Comparison of ENCODE assay signal across 9 mouse cellular contexts in the genomic region with DNA sequence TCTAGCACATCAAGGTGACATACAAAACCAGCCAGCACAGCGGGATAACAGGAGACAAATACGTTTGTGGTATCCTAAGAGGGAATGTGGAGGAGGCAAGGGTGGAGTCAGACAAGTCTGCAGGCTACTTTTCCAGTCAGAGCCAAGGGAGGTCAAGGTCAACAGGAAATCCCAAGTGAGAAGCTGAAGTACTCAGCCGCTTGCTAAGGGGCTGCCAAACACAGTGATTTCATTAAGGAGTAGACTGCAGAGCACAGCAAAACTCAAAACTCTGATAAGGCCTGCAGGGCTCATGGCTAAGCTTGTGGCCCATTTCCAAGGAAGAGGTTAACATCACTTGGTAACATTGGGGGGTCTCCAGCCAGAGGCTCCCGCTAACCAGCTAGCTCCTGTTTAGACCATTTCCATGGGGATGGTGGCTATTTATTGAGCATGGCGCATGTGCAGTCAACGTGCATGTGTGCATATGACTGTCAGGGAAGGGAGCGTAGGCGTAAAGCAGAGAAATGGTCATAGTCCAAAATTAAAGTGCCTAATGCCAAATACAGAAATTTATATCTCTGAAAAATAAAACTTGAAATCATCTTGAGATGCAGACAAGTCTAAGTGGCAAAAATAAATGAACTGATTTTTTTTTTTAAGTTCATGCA.
DNase-seq lines count a peak whose midpoint lies in the region; ATAC-seq lines count a peak whose summit lies in the region.
"Had no signal": no experiment of that assay in that cellular context is flagged by ENCODE, and none has a peak within 500 bp of the region (broad histone marks: within the 10 kb centered on the region; RNA-seq: fewer than 3 reads in every experiment).

No protein-coding gene starts in this region.

- DNase-seq in left cerebral cortex, postnatal 10 days (ENCODE audit: extremely low spot score in 1 of 2, low spot score in 2 of 2), result peak; percentile 25 to 42
- no peak for DNase-seq in left cerebral cortex, postnatal 4 days
- peak; percentile 33 for DNase-seq in embryo, embryonic 11 days
- DNase-seq in heart, postnatal 36 days, result peak; percentile 53 to 61
- DNase-seq in ovary, postnatal 10 days (ENCODE audit: low spot score), result peak; percentile 15
- DNase-seq in thymus, postnatal 14 days, result no peak
- no peak for DNase-seq in thymus, postnatal 4 days

- no peaks in the 10 kb centered on the region for H3K27me3 ChIP-seq in midbrain, embryonic 15.5 days (replicated peaks)

- no peaks in the 10 kb centered on the region for H3K36me3 ChIP-seq in midbrain, embryonic 15.5 days (replicated peaks)
- H3K36me3 ChIP-seq: limb, embryonic 12.5 days had no signal

- intact Hi-C loops in left cerebral cortex, postnatal 10 days (cut with DNase I), result no loop called here
- intact Hi-C loops in left cerebral cortex, postnatal 4 days (cut with DNase I), result no loop called here
- intact Hi-C loops in heart, postnatal 36 days (cut with DNase I), result no loop called here

- no peaks in the 10 kb centered on the region for H3K9me3 ChIP-seq in midbrain, embryonic 15.5 days
- H3K9me3 ChIP-seq: limb, embryonic 12.5 days had no signal

- H3K4me1 ChIP-seq in midbrain, embryonic 15.5 days, result no peaks in the 10 kb centered on the region

- no peak overlapping the region for H3K27ac ChIP-seq in midbrain, embryonic 15.5 days
- H3K27ac ChIP-seq: limb, embryonic 12.5 days had no signal

- 85% methylated on average over 8 of the region's 8 CpGs for WGBS in midbrain, embryonic 15.5 days

- no peak for ATAC-seq in midbrain, embryonic 15.5 days (replicated peaks)

- no peak overlapping the region for H3K4me3 ChIP-seq in midbrain, embryonic 15.5 days
- H3K4me3 ChIP-seq: limb, embryonic 12.5 days had no signal

- no peak overlapping the region for H3K4me2 ChIP-seq in midbrain, embryonic 15.5 days
- H3K4me2 ChIP-seq: limb, embryonic 12.5 days had no signal

- no peak overlapping the region for H3K9ac ChIP-seq in midbrain, embryonic 15.5 days
- H3K9ac ChIP-seq: limb, embryonic 12.5 days had no signal

Comparison
In these comparisons a context has a peak if more than half of its experiments do, and no peak if none do; other contexts are left out.
1. DNase-seq: peak in left cerebral cortex, postnatal 10 days (2 of 2), embryo, embryonic 11 days (single experiment), heart, postnatal 36 days (2 of 2) and ovary, postnatal 10 days (single experiment); none in left cerebral cortex, postnatal 4 days (single experiment), thymus, postnatal 14 days (single experiment) and thymus, postnatal 4 days (single experiment).